Mouse (Mus musculus): Measurements from ENCODE around the gene Kif26b.

- TF ChIP-seq CTCF (IDR thresholded peaks at IDR 0.05; ENCODE audit: insufficient read depth, low read depth, low read length) (no peak), POLR2A (IDR thresholded peaks at IDR 0.05; ENCODE audit: insufficient read depth, low read depth, low read length) (no peak)
These were observed 265.9 kb downstream of the Kif26b start for GRCm38 (mm10) chr1:178794866-178795265.
